Mouse (Mus musculus): ENCODE measurements around the gene Akt3. TPM values are rescaled to one million over a fixed set of nuclear protein-coding genes. Genes with fewer than 3 reads are reported as not detected.

Gene Akt3
- polyA plus RNA-seq, 1 experiment from 2014 or later: 0.54 TPM

DNA sequence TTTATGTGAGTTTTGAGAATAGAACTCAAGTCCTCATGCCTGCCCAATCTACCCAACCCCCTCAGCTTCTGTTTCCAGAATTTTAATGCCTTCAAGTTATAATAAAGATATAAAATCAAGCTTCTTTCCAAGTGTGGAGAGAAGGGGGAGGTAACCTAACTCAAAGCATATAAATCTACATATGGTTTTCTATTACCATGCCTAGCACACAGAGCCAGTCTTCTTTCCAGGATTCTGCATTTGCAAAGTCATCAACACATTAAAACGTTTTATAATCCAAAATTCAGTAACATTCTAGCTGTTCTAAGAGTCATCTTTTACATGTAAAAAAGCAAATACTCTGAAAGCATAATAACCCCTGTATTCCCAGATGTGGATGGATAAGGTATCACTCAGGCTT lies 63.7 kb downstream of the Akt3 start:
- no peak overlapping the region for H3K4me3 ChIP-seq (ENCODE audit: low read depth, low read length)
- no peak for TF ChIP-seq EP300 (IDR thresholded peaks at IDR 0.05; ENCODE audit: low read depth)
- no peak for TF ChIP-seq CTCF (IDR thresholded peaks at IDR 0.05; ENCODE audit: low read depth)
- no peak overlapping the region for H3K4me2 ChIP-seq (ENCODE audit: low read depth, low read length)
- no peak for DNase-seq
- WGBS (ENCODE audit: insufficient replicate concordance): 48% methylated on average over 1 of the region's 1 CpGs
- H3K9me3 ChIP-seq (ENCODE audit: low read length): no peaks in the 10 kb centered on the region
- no peaks in the 10 kb centered on the region for H3K4me1 ChIP-seq (ENCODE audit: insufficient read depth)
- H3K9ac ChIP-seq (replicated peaks): no peak overlapping the region
- H3K36me3 ChIP-seq (replicated peaks; ENCODE audit: insufficient read depth, low read length): no peaks in the 10 kb centered on the region
- H3K27ac ChIP-seq (ENCODE audit: low read depth): no peak overlapping the region
- no peak for ATAC-seq
- H3K27me3 ChIP-seq (ENCODE audit: insufficient read depth, low read length): no peaks in the 10 kb centered on the region

- Histone ChIP-seq H3K4me2 (ENCODE audit: low read depth, low read length) (no peak overlapping the region), H3K9ac (replicated peaks) (no peak overlapping the region), H3K36me3 (replicated peaks; ENCODE audit: insufficient read depth, low read length) (no peaks in the 10 kb centered on the region), H3K4me3 (ENCODE audit: low read depth, low read length) (no peak overlapping the region), H3K4me1 (ENCODE audit: insufficient read depth) (no peaks in the 10 kb centered on the region), H3K27ac (ENCODE audit: low read depth) (no peak overlapping the region), H3K9me3 (ENCODE audit: low read length) (no peaks in the 10 kb centered on the region), H3K27me3 (ENCODE audit: insufficient read depth, low read length) (no peaks in the 10 kb centered on the region)
- no peak for DNase-seq
- no peak for TF ChIP-seq CTCF (IDR thresholded peaks at IDR 0.05; ENCODE audit: low read depth)
- TF ChIP-seq EP300 (IDR thresholded peaks at IDR 0.05; ENCODE audit: low read depth): no peak
- 73% methylated on average over 3 of the region's 3 CpGs for WGBS (ENCODE audit: insufficient replicate concordance)
- no peak for ATAC-seq
Observed at GRCm38 (mm10) chr1:177191623-177192022, 66.4 kb downstream of the Akt3 start.

DNA sequence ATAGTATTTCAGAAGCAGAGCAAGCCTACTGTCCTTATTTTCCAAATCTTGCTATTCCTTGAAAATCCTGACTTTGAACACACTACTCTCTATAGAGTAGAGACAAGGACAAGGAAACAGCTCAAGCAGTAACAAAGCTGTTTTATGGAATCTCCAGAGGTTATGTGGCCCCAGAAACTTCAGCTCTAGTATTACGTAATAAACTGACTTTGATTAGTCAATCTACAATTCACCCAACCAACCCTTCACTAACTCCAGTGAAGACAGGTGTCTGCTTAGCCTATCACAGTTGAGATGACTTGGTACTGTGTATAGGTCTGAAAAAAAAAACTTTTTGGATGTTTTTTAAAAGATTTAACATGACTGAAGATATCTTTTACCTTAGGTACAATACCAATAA lies 67.6 kb downstream of the Akt3 start:
- ATAC-seq (no peak), DNase-seq (no peak)
- 69% methylated on average over 1 of the region's 1 CpGs for WGBS (ENCODE audit: insufficient replicate concordance)
- Histone ChIP-seq H3K36me3 (replicated peaks; ENCODE audit: insufficient read depth, low read length) (no peaks in the 10 kb centered on the region), H3K4me2 (ENCODE audit: low read depth, low read length) (no peak overlapping the region), H3K27ac (ENCODE audit: low read depth) (no peak overlapping the region), H3K27me3 (ENCODE audit: insufficient read depth, low read length) (no peaks in the 10 kb centered on the region), H3K9me3 (ENCODE audit: low read length) (no peaks in the 10 kb centered on the region), H3K4me3 (ENCODE audit: low read depth, low read length) (no peak overlapping the region), H3K4me1 (ENCODE audit: insufficient read depth) (no peaks in the 10 kb centered on the region), H3K9ac (replicated peaks) (no peak overlapping the region)
- no peak for TF ChIP-seq EP300 (IDR thresholded peaks at IDR 0.05; ENCODE audit: low read depth)
- TF ChIP-seq CTCF (IDR thresholded peaks at IDR 0.05; ENCODE audit: low read depth): no peak

DNA sequence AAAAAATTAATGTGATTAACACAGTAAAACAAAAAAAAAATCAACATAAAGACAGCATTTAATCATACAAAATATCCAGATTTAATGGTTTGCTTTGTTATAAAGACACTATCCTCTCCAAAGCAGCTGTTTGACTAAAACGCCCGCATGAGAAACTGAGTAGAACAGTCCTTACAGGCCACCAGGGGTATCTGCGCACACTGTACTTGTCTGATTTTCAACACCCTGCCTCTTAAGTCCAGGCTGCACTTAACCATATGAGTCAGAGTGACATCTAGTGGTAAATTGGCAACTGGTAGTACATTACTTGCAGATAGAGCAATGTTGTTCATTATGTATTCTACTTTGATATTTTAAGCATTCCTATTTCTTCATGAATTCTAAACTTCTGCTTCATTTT lies 69.3 kb downstream of the Akt3 start:
- Histone ChIP-seq H3K9ac (replicated peaks) (no peak overlapping the region), H3K4me2 (ENCODE audit: low read depth, low read length) (no peak overlapping the region), H3K4me1 (ENCODE audit: insufficient read depth) (no peaks in the 10 kb centered on the region), H3K9me3 (ENCODE audit: low read length) (no peaks in the 10 kb centered on the region), H3K27ac (ENCODE audit: low read depth) (no peak overlapping the region), H3K36me3 (replicated peaks; ENCODE audit: insufficient read depth, low read length) (no peaks in the 10 kb centered on the region), H3K27me3 (ENCODE audit: insufficient read depth, low read length) (no peaks in the 10 kb centered on the region), H3K4me3 (ENCODE audit: low read depth, low read length) (no peak overlapping the region)
- ATAC-seq: peak; percentile 47; the same call in 1 of the 2 replicates
- TF ChIP-seq CTCF (IDR thresholded peaks at IDR 0.05; ENCODE audit: low read depth): peak; percentile 84
- TF ChIP-seq EP300 (IDR thresholded peaks at IDR 0.05; ENCODE audit: low read depth): no peak
- DNase-seq: peak; percentile 16
- WGBS (ENCODE audit: insufficient replicate concordance): 17% methylated on average over 3 of the region's 3 CpGs

- ATAC-seq (no peak), DNase-seq (no peak)
- no peak for TF ChIP-seq EP300 (IDR thresholded peaks at IDR 0.05; ENCODE audit: low read depth)
- no peak for TF ChIP-seq CTCF (IDR thresholded peaks at IDR 0.05; ENCODE audit: low read depth)
- 70% methylated on average over 2 of the region's 2 CpGs for WGBS (ENCODE audit: insufficient replicate concordance)
- Histone ChIP-seq H3K27ac (ENCODE audit: low read depth) (no peak overlapping the region), H3K9me3 (ENCODE audit: low read length) (no peaks in the 10 kb centered on the region), H3K4me1 (ENCODE audit: insufficient read depth) (no peaks in the 10 kb centered on the region), H3K27me3 (ENCODE audit: insufficient read depth, low read length) (no peaks in the 10 kb centered on the region), H3K9ac (replicated peaks) (no peak overlapping the region), H3K36me3 (replicated peaks; ENCODE audit: insufficient read depth, low read length) (no peaks in the 10 kb centered on the region), H3K4me2 (ENCODE audit: low read depth, low read length) (no peak overlapping the region), H3K4me3 (ENCODE audit: low read depth, low read length) (no peak overlapping the region)
Observed at GRCm38 (mm10) chr1:177186751-177187150, 71.3 kb downstream of the Akt3 start.

DNA sequence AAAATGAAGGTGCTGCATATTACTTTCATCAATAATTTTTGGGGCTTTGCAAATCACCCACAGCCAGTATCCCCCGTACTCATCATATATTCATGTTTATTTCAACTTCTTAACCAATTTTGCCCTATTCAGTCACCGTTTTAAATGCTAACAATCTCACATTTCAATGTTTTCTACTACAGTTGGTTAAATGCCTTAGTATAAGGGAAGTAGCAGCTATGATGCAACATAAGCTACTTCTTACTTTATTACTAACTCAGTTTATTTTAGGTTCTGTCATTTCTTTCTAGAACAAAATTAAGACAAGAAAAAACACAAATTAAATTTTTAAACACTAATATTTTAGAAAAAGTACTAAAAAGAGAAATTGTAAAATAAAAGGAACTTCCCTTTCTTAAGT lies 78.4 kb downstream of the Akt3 start:
- TF ChIP-seq EP300 (IDR thresholded peaks at IDR 0.05; ENCODE audit: low read depth) (no peak), CTCF (IDR thresholded peaks at IDR 0.05; ENCODE audit: low read depth) (no peak)
- H3K9ac ChIP-seq (replicated peaks): no peak overlapping the region
- WGBS (ENCODE audit: insufficient replicate concordance): 77% methylated on average over 2 of the region's 2 CpGs
- no peaks in the 10 kb centered on the region for H3K27me3 ChIP-seq (ENCODE audit: insufficient read depth, low read length)
- H3K36me3 ChIP-seq (replicated peaks; ENCODE audit: insufficient read depth, low read length): no peaks in the 10 kb centered on the region
- DNase-seq (no peak), ATAC-seq (no peak)
- no peak overlapping the region for H3K4me2 ChIP-seq (ENCODE audit: low read depth, low read length)
- H3K4me1 ChIP-seq (ENCODE audit: insufficient read depth): no peaks in the 10 kb centered on the region
- no peak overlapping the region for H3K4me3 ChIP-seq (ENCODE audit: low read depth, low read length)
- H3K27ac ChIP-seq (ENCODE audit: low read depth): no peak overlapping the region
- H3K9me3 ChIP-seq (ENCODE audit: low read length): no peaks in the 10 kb centered on the region

DNA sequence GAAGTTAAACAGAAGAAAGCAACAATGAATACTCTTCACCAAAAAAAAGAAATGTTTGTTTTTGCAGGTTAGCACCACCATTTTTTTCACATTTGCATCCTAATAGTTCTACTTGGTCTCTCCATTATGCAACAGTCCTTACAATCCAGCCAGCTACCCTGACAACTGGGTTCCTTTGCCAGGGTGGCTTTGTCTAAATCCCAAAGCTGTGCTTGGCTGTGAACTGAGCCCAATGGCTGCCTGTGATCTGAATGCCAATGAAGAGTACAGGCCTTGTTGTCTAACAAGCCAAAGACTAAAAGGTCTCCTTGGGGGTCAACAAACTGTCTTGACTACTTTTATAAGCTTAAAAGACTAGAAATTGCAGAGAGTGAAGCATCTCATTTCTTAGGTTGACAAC lies 82.6 kb downstream of the Akt3 start:
- Histone ChIP-seq H3K36me3 (replicated peaks; ENCODE audit: insufficient read depth, low read length) (no peaks in the 10 kb centered on the region), H3K9me3 (ENCODE audit: low read length) (no peaks in the 10 kb centered on the region), H3K4me2 (ENCODE audit: low read depth, low read length) (no peak overlapping the region), H3K9ac (replicated peaks) (no peak overlapping the region), H3K27ac (ENCODE audit: low read depth) (no peak overlapping the region), H3K27me3 (ENCODE audit: insufficient read depth, low read length) (no peaks in the 10 kb centered on the region), H3K4me3 (ENCODE audit: low read depth, low read length) (no peak overlapping the region), H3K4me1 (ENCODE audit: insufficient read depth) (no peaks in the 10 kb centered on the region)
- no peak for DNase-seq
- TF ChIP-seq CTCF (IDR thresholded peaks at IDR 0.05; ENCODE audit: low read depth) (no peak), EP300 (IDR thresholded peaks at IDR 0.05; ENCODE audit: low read depth) (no peak)
- no peak for ATAC-seq
